Mouse (Mus musculus): ENCODE measurements around the gene Rbms3. TPM values are rescaled to one million over a fixed set of nuclear protein-coding genes. Genes with fewer than 3 reads are reported as not detected.

Rbms3 gene
- polyA plus RNA-seq, 1 experiment from 2014 or later: 13.1 TPM

DNA sequence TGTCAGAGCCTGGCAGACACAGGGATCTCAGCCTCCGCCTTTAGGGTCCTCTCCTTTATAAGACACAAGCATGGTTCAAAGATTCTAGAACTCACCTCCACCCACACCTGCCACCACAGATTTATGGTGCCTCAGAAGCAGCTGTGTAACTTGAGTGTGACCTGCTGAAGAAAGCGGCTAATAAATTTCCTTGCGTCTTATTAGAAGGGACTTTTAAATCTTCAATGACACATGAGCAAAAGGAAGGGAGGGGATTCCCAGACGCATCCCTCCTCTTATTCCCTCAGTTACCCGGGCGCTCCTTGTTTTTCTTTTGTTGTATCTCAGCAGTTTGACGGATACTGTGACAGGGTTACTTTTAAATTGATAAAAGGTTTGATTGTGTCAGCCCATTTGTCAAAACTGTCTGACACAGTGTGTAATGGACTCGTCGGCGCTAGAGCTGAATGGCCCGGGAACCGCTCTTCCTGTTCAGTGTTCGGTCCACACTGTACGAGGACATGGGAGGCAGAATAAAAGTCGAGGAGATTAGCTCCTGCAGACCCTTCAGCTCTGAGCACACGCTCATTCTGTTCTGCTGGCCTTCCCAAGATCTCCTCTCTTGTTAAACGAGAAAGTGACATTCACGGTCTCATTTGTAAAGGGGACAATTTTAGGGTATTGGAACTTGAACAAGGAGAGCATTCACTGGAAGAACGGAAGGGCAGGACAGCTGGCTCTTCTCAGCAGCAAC, 527.3 kb downstream of the Rbms3 start:
- 60% methylated on average over 19 of the region's 19 CpGs for WGBS
- Histone ChIP-seq H3K27me3 (no peaks in the 10 kb centered on the region), H3K9me3 (replicated peaks) (no peaks in the 10 kb centered on the region), H3K4me2 (no peak overlapping the region), H3K4me3 (no peak overlapping the region), H3K9ac (no peak overlapping the region), H3K36me3 (ENCODE audit: poor library complexity, severe bottlenecking) (no peaks in the 10 kb centered on the region), H3K4me1 (no peaks in the 10 kb centered on the region), H3K27ac (no peak overlapping the region)
- ATAC-seq: no peak

DNA sequence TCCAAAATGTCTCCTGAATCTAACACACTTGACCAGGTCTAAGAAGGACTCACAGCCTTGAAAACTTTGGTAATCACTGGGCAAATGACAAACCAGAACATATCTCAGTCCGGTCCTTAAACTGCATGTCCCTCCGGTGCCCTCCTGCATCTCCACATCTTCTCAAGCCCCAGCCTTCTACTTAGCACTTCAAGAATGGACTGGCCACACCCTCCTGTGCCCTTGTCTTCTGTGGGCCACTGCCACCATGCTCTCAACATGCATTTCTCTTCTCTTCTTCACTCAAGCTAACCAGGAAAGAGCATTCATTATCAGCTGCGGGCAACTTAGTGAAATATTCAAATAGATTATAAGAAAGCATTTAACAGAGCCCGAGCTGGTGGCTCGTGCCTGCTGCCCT, 529.5 kb downstream of the Rbms3 start:
- WGBS: 93% methylated on average over 5 of the region's 5 CpGs
- no peak overlapping the region for H3K4me2 ChIP-seq
- ATAC-seq: no peak

DNA sequence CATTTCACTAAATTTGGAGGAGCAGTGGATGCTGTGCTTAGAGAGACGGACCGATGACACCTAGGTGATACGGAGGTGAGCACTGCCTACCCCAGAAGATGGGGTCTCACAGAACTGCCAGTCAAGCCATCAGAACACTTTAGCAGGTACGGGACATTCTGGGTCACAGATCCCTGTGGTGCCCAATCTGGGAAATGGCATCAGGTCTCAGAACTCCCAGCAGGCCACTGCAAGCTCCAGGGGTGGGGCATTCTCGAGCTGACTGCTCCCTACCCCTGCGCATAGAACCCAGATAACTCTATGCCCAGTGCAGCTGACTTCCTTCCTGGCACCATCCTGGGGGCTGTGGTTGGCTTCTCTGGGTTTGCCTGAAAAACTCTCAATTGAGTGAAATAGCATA, 536.2 kb downstream of the Rbms3 start:
- no peak overlapping the region for H3K9ac ChIP-seq
- no peak overlapping the region for H3K27ac ChIP-seq
- H3K27me3 ChIP-seq: no peaks in the 10 kb centered on the region
- no peaks in the 10 kb centered on the region for H3K36me3 ChIP-seq (ENCODE audit: poor library complexity, severe bottlenecking)
- H3K4me1 ChIP-seq: no peaks in the 10 kb centered on the region
- no peak for ATAC-seq
- no peak overlapping the region for H3K4me2 ChIP-seq
- no peaks in the 10 kb centered on the region for H3K9me3 ChIP-seq (replicated peaks)
- 87% methylated on average over 6 of the region's 6 CpGs for WGBS
- H3K4me3 ChIP-seq: no peak overlapping the region

More for the DNA sequence above, 529.5 kb downstream of the Rbms3 start:
- Histone ChIP-seq H3K27me3 (no peaks in the 10 kb centered on the region), H3K9ac (no peak overlapping the region), H3K4me1 (no peaks in the 10 kb centered on the region), H3K27ac (no peak overlapping the region), H3K36me3 (ENCODE audit: poor library complexity, severe bottlenecking) (no peaks in the 10 kb centered on the region), H3K9me3 (replicated peaks) (no peaks in the 10 kb centered on the region), H3K4me3 (no peak overlapping the region)

DNA sequence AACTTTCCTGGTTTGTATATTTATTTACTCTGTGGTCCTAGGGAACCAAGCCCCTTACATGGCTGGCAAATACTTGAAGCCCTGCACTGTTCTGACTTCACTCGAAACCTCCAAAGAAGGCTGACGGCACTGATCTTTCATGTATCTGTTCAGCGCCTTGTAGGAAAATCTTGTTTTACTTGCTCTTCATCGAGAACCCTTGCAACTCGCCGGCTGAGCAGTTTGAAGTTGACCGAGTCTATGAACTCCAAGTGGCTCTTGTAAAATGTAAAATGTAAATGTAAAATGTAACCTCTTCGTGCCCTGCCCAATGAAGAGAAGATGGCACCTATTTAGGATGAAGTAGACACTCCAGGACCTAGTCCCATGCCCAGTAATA, 537.5 kb downstream of the Rbms3 start:
- Histone ChIP-seq H3K4me3 (no peak overlapping the region), H3K27ac (no peak overlapping the region), H3K27me3 (no peaks in the 10 kb centered on the region), H3K9ac (no peak overlapping the region), H3K4me2 (no peak overlapping the region), H3K9me3 (replicated peaks) (no peaks in the 10 kb centered on the region), H3K36me3 (ENCODE audit: poor library complexity, severe bottlenecking) (no peaks in the 10 kb centered on the region), H3K4me1 (no peaks in the 10 kb centered on the region)
- 89% methylated on average over 8 of the region's 8 CpGs for WGBS
- no peak for ATAC-seq

DNA sequence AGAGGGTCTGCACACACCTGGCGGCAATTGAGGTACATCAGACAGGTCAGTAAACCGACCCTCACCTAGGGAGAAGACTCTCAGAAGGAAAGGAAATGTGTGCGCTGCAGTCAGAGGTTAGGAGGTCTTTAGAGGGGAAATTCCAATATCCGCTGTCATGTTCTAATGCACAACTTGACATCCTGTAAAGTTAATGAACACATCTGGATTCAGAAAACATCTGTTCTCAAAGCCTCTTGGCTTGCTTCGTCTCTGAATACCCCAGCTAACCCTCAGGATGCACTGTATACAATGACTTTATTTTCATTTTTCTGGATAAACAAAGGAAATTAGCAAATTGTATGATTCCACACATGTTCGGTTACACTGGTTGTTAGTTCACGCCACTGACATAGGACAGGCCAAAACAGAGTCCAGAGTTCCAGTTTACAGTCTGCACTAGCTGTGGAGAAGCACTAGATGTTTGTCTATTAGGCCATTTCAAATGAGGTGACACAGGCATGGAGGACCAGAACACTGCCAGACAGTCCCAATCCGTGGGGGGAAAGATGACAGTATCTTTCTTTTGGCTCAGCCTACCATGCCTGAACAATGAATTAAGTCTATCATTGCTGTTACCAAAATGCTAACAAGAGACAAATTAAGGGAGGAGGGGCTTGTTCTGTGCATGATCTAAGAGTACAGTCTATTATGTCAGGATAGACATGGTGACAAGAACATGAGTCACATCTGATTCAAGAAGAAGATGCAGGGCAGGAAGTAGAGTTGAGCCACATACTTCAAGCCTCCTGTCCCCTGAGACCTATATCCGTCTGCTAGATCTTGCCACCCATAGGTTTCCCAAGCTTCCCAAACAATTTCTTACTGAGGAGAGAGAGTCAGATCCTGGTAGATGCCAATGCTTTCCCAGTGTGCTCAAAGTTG, 538.2 kb downstream of the Rbms3 start:
- H3K36me3 ChIP-seq (ENCODE audit: poor library complexity, severe bottlenecking): no peaks in the 10 kb centered on the region
- H3K4me3 ChIP-seq: no peak overlapping the region
- H3K9ac ChIP-seq: no peak overlapping the region
- no peak overlapping the region for H3K4me2 ChIP-seq
- 89% methylated on average over 9 of the region's 9 CpGs for WGBS
- ATAC-seq: no peak
- no peak overlapping the region for H3K27ac ChIP-seq
- H3K9me3 ChIP-seq (replicated peaks): no peaks in the 10 kb centered on the region
- no peaks in the 10 kb centered on the region for H3K4me1 ChIP-seq
- no peaks in the 10 kb centered on the region for H3K27me3 ChIP-seq

DNA sequence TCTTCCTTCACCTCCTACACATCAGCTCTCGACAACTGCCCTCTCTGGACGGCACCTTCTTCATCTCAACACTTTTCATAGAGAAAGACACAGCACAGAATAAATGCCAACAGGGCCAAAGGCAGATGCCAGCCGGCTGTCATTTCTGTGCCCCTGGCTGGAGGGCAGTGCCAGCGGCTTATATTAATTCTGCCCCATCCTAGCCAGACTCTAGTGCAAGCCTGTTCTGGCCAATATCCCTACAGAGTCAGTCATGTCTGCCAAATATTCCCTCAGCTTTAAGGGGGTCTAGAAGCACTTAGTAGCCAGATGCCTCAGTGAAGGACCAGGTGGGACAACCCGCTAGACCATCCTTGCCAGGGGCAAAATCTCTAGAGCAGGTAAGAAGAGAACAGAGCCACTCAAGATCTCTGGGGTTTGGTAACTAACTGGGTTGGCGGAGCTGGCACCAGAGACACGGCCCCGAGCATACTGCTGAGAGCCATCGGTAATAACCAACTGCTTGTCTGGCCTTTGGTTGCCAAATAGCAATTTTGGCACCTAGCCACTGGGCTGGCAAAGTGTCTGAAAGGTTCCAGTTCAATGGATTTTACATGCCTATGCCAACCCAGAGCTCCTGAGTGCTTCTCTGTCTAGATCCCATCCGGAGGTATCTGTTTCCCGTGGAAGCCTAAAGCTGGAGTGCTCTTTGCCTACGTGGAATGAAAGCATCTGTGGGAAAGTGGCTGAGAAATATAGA, 540.1 kb downstream of the Rbms3 start:
- ATAC-seq: no peak

DNA sequence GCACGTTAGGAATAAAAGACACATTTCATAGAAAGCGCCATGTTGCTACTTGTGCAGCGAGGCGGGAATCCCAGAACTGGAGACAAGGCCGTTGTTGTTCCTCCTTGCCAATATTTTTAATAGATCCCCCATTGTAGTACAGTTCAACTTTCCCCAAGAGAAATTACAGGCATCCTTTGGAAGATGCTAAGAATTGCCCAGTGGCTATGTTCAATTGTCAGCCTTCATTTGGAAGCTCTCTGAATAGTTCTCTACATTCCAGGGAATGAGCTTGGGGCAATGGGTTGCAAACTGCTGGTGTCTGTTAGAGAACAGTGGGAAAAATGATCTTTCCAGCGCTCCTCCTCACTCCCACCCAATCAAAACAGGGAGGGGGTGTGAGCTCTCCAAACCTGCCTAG, 541.4 kb downstream of the Rbms3 start:
- 87% methylated on average over 6 of the region's 6 CpGs for WGBS

More for the DNA sequence above, 540.1 kb downstream of the Rbms3 start:
- Histone ChIP-seq H3K9me3 (replicated peaks) (no peaks in the 10 kb centered on the region), H3K4me1 (no peaks in the 10 kb centered on the region), H3K36me3 (ENCODE audit: poor library complexity, severe bottlenecking) (no peaks in the 10 kb centered on the region), H3K27me3 (no peaks in the 10 kb centered on the region), H3K27ac (no peak overlapping the region), H3K9ac (no peak overlapping the region), H3K4me3 (no peak overlapping the region), H3K4me2 (no peak overlapping the region)
- WGBS: 89% methylated on average over 12 of the region's 12 CpGs

DNA sequence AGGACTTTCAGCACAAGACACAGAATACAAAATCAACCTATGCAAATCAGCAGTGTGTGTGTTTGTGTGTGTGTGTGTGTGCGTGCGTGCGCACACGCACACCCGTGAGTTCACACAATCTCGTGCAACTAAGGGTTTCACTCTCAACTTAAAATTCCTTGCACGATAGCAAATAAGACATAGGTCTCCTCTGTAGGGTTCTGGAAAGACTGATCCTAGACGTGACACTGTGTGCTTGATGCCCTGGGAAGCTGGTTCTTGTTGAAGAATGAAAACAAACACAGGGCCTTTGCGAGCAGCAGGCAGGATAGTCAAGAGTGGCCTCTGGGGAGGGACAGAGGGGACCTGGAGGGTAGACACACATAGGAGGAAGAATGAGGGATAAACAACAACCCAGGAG, 544.0 kb downstream of the Rbms3 start:
- Histone ChIP-seq H3K27ac (no peak overlapping the region), H3K4me2 (no peak overlapping the region), H3K36me3 (ENCODE audit: poor library complexity, severe bottlenecking) (no peaks in the 10 kb centered on the region), H3K27me3 (no peaks in the 10 kb centered on the region), H3K4me1 (no peaks in the 10 kb centered on the region), H3K9me3 (replicated peaks) (no peaks in the 10 kb centered on the region), H3K4me3 (no peak overlapping the region), H3K9ac (no peak overlapping the region)
- no peak for ATAC-seq
- 91% methylated on average over 9 of the region's 9 CpGs for WGBS

More for the DNA sequence above, 541.4 kb downstream of the Rbms3 start:
- H3K4me2 ChIP-seq: no peak overlapping the region
- H3K9ac ChIP-seq: no peak overlapping the region
- H3K27ac ChIP-seq: no peak overlapping the region
- H3K4me3 ChIP-seq: no peak overlapping the region
- H3K9me3 ChIP-seq (replicated peaks): no peaks in the 10 kb centered on the region
- no peaks in the 10 kb centered on the region for H3K4me1 ChIP-seq
- no peaks in the 10 kb centered on the region for H3K36me3 ChIP-seq (ENCODE audit: poor library complexity, severe bottlenecking)
- H3K27me3 ChIP-seq: no peaks in the 10 kb centered on the region
- no peak for ATAC-seq

DNA sequence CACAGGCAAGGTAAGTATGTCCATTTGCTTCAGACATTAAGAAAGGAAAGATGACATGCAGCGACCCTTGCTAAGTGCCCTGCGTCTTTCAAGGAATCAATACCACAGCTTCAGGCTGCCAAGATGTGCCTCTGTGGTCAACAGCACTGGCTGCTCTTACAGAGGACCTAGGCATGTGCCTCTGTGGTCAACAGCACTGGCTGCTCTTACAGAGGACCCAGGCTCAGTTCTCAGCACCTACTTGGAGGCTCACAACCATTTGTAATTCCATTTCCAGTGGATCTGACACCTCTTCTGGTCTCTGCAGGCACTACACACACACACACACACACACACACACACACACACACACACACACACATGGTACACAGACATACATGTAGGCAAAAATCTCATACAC, 545.2 kb downstream of the Rbms3 start:
- no peak overlapping the region for H3K9ac ChIP-seq
- no peaks in the 10 kb centered on the region for H3K36me3 ChIP-seq (ENCODE audit: poor library complexity, severe bottlenecking)
- no peak overlapping the region for H3K4me2 ChIP-seq
- H3K9me3 ChIP-seq (replicated peaks): no peaks in the 10 kb centered on the region
- H3K4me1 ChIP-seq: no peaks in the 10 kb centered on the region
- 96% methylated on average over 2 of the region's 2 CpGs for WGBS
- H3K27me3 ChIP-seq: no peaks in the 10 kb centered on the region
- no peak for ATAC-seq
- no peak overlapping the region for H3K27ac ChIP-seq
- no peak overlapping the region for H3K4me3 ChIP-seq

DNA sequence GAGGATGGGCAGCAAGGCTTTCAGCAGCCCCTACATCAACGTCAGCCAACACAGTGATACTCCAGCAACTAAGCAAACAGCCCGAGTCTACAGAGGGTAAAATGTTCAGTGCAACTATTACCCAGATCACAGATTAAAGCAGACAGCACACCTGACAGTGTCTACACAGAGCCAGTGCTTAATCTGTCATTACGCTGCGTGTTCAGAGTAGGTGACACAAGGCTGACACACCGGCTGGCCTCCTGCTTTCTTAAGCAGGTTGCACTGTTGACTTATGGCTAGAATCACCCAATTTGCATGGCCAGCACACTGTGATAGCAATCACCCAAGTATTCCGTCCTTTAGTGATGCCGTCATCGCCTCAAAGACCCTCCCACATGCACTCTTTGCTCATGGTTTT, 550.2 kb downstream of the Rbms3 start:
- no peak for ATAC-seq
- H3K4me2 ChIP-seq: no peak overlapping the region
- WGBS: 88% methylated on average over 8 of the region's 8 CpGs
- no peaks in the 10 kb centered on the region for H3K9me3 ChIP-seq (replicated peaks)
- H3K4me3 ChIP-seq: no peak overlapping the region
- H3K27me3 ChIP-seq: no peaks in the 10 kb centered on the region
- no peaks in the 10 kb centered on the region for H3K36me3 ChIP-seq (ENCODE audit: poor library complexity, severe bottlenecking)
- H3K27ac ChIP-seq: no peak overlapping the region
- H3K4me1 ChIP-seq: no peaks in the 10 kb centered on the region
- H3K9ac ChIP-seq: no peak overlapping the region

DNA sequence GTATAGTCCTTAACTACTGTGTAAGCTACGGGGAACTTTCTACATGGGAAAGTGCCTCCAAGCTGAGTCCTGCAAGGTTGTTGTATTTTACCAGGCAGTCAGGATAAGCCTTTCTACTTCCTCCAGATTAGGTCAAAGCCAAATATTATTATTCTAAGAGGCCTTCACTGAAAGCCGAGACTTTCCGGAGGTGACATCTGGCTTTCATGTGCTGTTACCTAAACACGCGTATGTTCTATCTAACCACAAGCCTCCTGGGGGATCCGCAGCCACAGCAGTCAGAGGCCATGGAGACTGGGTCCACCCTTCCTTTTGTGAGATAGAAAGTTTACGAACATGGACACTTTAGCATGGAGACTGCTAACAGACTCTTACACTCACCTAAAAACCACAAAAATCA, 552.2 kb downstream of the Rbms3 start:
- Histone ChIP-seq H3K27me3 (no peaks in the 10 kb centered on the region), H3K9ac (no peak overlapping the region), H3K4me2 (no peak overlapping the region), H3K9me3 (replicated peaks) (no peaks in the 10 kb centered on the region), H3K36me3 (ENCODE audit: poor library complexity, severe bottlenecking) (no peaks in the 10 kb centered on the region), H3K4me3 (no peak overlapping the region), H3K27ac (no peak overlapping the region), H3K4me1 (peaks cover 7% of the 10 kb centered on the region; the same call in 1 of the 2 replicates)
- WGBS: 91% methylated on average over 7 of the region's 7 CpGs
- no peak for ATAC-seq

DNA sequence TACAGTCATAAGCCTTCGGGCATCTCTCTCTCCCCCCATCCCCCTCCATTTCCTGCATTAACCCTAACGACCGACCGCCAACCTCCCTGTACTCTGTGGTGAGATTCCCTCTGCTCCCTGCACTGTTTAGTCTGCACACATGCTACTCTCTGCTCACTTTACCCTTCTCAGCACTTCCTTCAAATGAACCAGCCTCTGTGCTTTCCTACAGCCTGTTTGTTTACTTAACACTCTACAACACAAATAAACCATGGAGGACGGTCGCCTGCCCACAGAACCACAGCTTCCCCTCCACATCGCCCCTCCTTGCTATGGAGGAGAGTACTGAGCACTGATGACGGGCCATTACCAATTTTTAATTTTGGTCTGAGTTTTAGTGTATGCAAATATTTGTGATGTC, 552.9 kb downstream of the Rbms3 start:
- Histone ChIP-seq H3K27me3 (no peaks in the 10 kb centered on the region), H3K36me3 (ENCODE audit: poor library complexity, severe bottlenecking) (no peaks in the 10 kb centered on the region), H3K4me2 (no peak overlapping the region), H3K27ac (no peak overlapping the region), H3K9ac (no peak overlapping the region), H3K9me3 (replicated peaks) (no peaks in the 10 kb centered on the region), H3K4me3 (no peak overlapping the region), H3K4me1 (peaks cover 7% of the 10 kb centered on the region; the same call in 1 of the 2 replicates)
- WGBS: 85% methylated on average over 8 of the region's 8 CpGs
- no peak for ATAC-seq

Measured in forebrain, embryonic 13.5 days (tissue).